Mouse (Mus musculus) adrenal gland, postnatal 14 days (tissue): ENCODE measurements around the gene Dio2. TPM values are rescaled to one million over a fixed set of nuclear protein-coding genes. Genes with fewer than 3 reads are reported as not detected.

Experiments
- DNase-seq: peaks from one replicate; pipeline ENCODE4 v3.0.0; 2021; ENCODE audit warnings: mixed read lengths
- long read RNA-seq, 2 experiments: library from polyadenylated mRNA; stranded (forward); transcript quantifications; one replicate each; pipeline ENCODE4 v2.0.0; 2021
- total RNA-seq: library from RNA; stranded (reverse); gene quantifications from 2 replicates; pipeline ENCODE4 v1.2.3, GENCODE M21; 2021

Gene Dio2
- 32.9 and 43.6 TPM in 2 replicates for total RNA-seq
- long read RNA-seq, experiment 1, full-length matches to known transcripts, result 7 of 9 reads
- long read RNA-seq, experiment 1, partial matches to known transcripts, result 0 of 9 reads
- long read RNA-seq, experiment 1, other reads (novel, unspliced or antisense), result 2 of 9 reads
- long read RNA-seq, experiment 2, full-length matches to known transcripts, result 12 of 23 reads
- long read RNA-seq, experiment 2, partial matches to known transcripts, result 0 of 23 reads
- long read RNA-seq, experiment 2, other reads (novel, unspliced or antisense), result 11 of 23 reads

- peak; percentile 43 for DNase-seq
Observed at GRCm38 (mm10) chr12:90738388-90739223, at the start of gene Dio2. Gene Dio2, minus strand, starts transcription at chr12:90738438.

GRCm38 (mm10) chr12:90781438-90781837, 43.2 kb upstream of the Dio2 start:
- DNase-seq, result no peak

GRCm38 (mm10) chr12:90744752-90745151, 6.5 kb upstream of the Dio2 start:
- no peak for DNase-seq

GRCm38 (mm10) chr12:90743633-90744032, 5.4 kb upstream of the Dio2 start:
- no peak for DNase-seq

GRCm38 (mm10) chr12:90740468-90740867, 2.2 kb upstream of the Dio2 start:
- peak; percentile 81 for DNase-seq

GRCm38 (mm10) chr12:90737932-90738331, 306 bp downstream of the Dio2 start:
- DNase-seq, result peak; percentile 13

GRCm38 (mm10) chr12:90735447-90735846, 2.8 kb downstream of the Dio2 start:
- DNase-seq, result no peak

GRCm38 (mm10) chr12:90734503-90734902, 3.7 kb downstream of the Dio2 start:
- DNase-seq, result no peak

- DNase-seq, result no peak
Observed at GRCm38 (mm10) chr12:90733721-90734120, 4.5 kb downstream of the Dio2 start.

- DNase-seq, result peak; percentile 78
Observed at GRCm38 (mm10) chr12:90729648-90730047, 8.6 kb downstream of the Dio2 start.

GRCm38 (mm10) chr12:90725107-90725506, 13.1 kb downstream of the Dio2 start:
- no peak for DNase-seq

GRCm38 (mm10) chr12:90724644-90725043, 13.6 kb downstream of the Dio2 start:
- DNase-seq, result no peak

- no peak for DNase-seq
Observed at GRCm38 (mm10) chr12:90694135-90694534, 44.1 kb downstream of the Dio2 start.
